Mouse (Mus musculus): ENCODE measurements at regions not wholly inside any gene's neighbourhood (a gene's known extent, or its start where the extent isn't known, plus 50 kb on each side); places are given as distances from the start of the nearest gene placed in this dataset.

GRCm38 (mm10) chr5:45231856-45232255 is 218.2 kb downstream of the Qdpr start:
- H3K4me1 ChIP-seq (ENCODE audit: control insufficient read depth, insufficient read depth, low read length): no peaks in the 10 kb centered on the region
- H3K27ac ChIP-seq (ENCODE audit: insufficient read depth, low read depth, low read length): no peak overlapping the region
- WGBS: 92% methylated on average over 4 of the region's 4 CpGs
- TF ChIP-seq CTCF (IDR thresholded peaks at IDR 0.05; ENCODE audit: insufficient read depth, low read depth, low read length) (no peak), POLR2A (IDR thresholded peaks at IDR 0.05; ENCODE audit: insufficient read depth, low read depth, low read length) (no peak)
- H3K4me3 ChIP-seq (ENCODE audit: insufficient read depth, low read depth, low read length): no peak overlapping the region

- TF ChIP-seq CTCF (IDR thresholded peaks at IDR 0.05; ENCODE audit: insufficient read depth, low read depth, low read length) (no peak), POLR2A (IDR thresholded peaks at IDR 0.05; ENCODE audit: insufficient read depth, low read depth, low read length) (no peak)
- no peak overlapping the region for H3K27ac ChIP-seq (ENCODE audit: insufficient read depth, low read depth, low read length)
- WGBS: 26% methylated on average over 1 of the region's 1 CpGs
These were observed 219.9 kb downstream of the Qdpr start for GRCm38 (mm10) chr5:45230097-45230496.

GRCm38 (mm10) chr5:45229477-45229876 is 220.6 kb downstream of the Qdpr start:
- TF ChIP-seq CTCF (IDR thresholded peaks at IDR 0.05; ENCODE audit: insufficient read depth, low read depth, low read length) (no peak), POLR2A (IDR thresholded peaks at IDR 0.05; ENCODE audit: insufficient read depth, low read depth, low read length) (no peak)
- H3K27ac ChIP-seq (ENCODE audit: insufficient read depth, low read depth, low read length): no peak overlapping the region
- WGBS: 76% methylated on average over 3 of the region's 3 CpGs
- H3K4me1 ChIP-seq (ENCODE audit: control insufficient read depth, insufficient read depth, low read length): no peaks in the 10 kb centered on the region
- no peak overlapping the region for H3K4me3 ChIP-seq (ENCODE audit: insufficient read depth, low read depth, low read length)

More at GRCm38 (mm10) chr5:45230097-45230496, 219.9 kb downstream of the Qdpr start:
- no peak overlapping the region for H3K4me3 ChIP-seq (ENCODE audit: insufficient read depth, low read depth, low read length)
- H3K4me1 ChIP-seq (ENCODE audit: control insufficient read depth, insufficient read depth, low read length): no peaks in the 10 kb centered on the region

- TF ChIP-seq POLR2A (IDR thresholded peaks at IDR 0.05; ENCODE audit: insufficient read depth, low read depth, low read length) (no peak), CTCF (IDR thresholded peaks at IDR 0.05; ENCODE audit: insufficient read depth, low read depth, low read length) (no peak)
- 58% methylated on average over 6 of the region's 6 CpGs for WGBS
- H3K4me1 ChIP-seq (ENCODE audit: control insufficient read depth, insufficient read depth, low read length): no peaks in the 10 kb centered on the region
- H3K4me3 ChIP-seq (ENCODE audit: insufficient read depth, low read depth, low read length): no peak overlapping the region
- no peak overlapping the region for H3K27ac ChIP-seq (ENCODE audit: insufficient read depth, low read depth, low read length)
These were observed 221.7 kb downstream of the Qdpr start for GRCm38 (mm10) chr5:45228226-45228927.

GRCm38 (mm10) chr5:45220272-45220916 is 229.6 kb downstream of the Qdpr start:
- no peak overlapping the region for H3K27ac ChIP-seq (ENCODE audit: insufficient read depth, low read depth, low read length)
- TF ChIP-seq CTCF (IDR thresholded peaks at IDR 0.05; ENCODE audit: insufficient read depth, low read depth, low read length) (no peak), POLR2A (IDR thresholded peaks at IDR 0.05; ENCODE audit: insufficient read depth, low read depth, low read length) (no peak)

GRCm38 (mm10) chr5:45219558-45219957 is 230.5 kb downstream of the Qdpr start:
- H3K4me1 ChIP-seq (ENCODE audit: control insufficient read depth, insufficient read depth, low read length): no peaks in the 10 kb centered on the region
- TF ChIP-seq CTCF (IDR thresholded peaks at IDR 0.05; ENCODE audit: insufficient read depth, low read depth, low read length): no peak
- TF ChIP-seq POLR2A (IDR thresholded peaks at IDR 0.05; ENCODE audit: insufficient read depth, low read depth, low read length): no peak
- no peak overlapping the region for H3K4me3 ChIP-seq (ENCODE audit: insufficient read depth, low read depth, low read length)
- 76% methylated on average over 1 of the region's 1 CpGs for WGBS
- H3K27ac ChIP-seq (ENCODE audit: insufficient read depth, low read depth, low read length): no peak overlapping the region

More at GRCm38 (mm10) chr5:45220272-45220916, 229.6 kb downstream of the Qdpr start:
- 37% methylated on average over 6 of the region's 6 CpGs for WGBS
- Histone ChIP-seq H3K4me1 (ENCODE audit: control insufficient read depth, insufficient read depth, low read length) (no peaks in the 10 kb centered on the region), H3K4me3 (ENCODE audit: insufficient read depth, low read depth, low read length) (no peak overlapping the region)

- TF ChIP-seq POLR2A (IDR thresholded peaks at IDR 0.05; ENCODE audit: insufficient read depth, low read depth, low read length): no peak
- no peak for TF ChIP-seq CTCF (IDR thresholded peaks at IDR 0.05; ENCODE audit: insufficient read depth, low read depth, low read length)
- WGBS: 73% methylated on average over 3 of the region's 3 CpGs
These were observed 230.9 kb downstream of the Qdpr start for GRCm38 (mm10) chr5:45219101-45219500.

GRCm38 (mm10) chr5:45214475-45214874 is 235.6 kb downstream of the Qdpr start:
- no peaks in the 10 kb centered on the region for H3K4me1 ChIP-seq (ENCODE audit: control insufficient read depth, insufficient read depth, low read length)
- no peak for TF ChIP-seq POLR2A (IDR thresholded peaks at IDR 0.05; ENCODE audit: insufficient read depth, low read depth, low read length)
- no peak for TF ChIP-seq CTCF (IDR thresholded peaks at IDR 0.05; ENCODE audit: insufficient read depth, low read depth, low read length)
- H3K4me3 ChIP-seq (ENCODE audit: insufficient read depth, low read depth, low read length): no peak overlapping the region
- H3K27ac ChIP-seq (ENCODE audit: insufficient read depth, low read depth, low read length): no peak overlapping the region

More at GRCm38 (mm10) chr5:45219101-45219500, 230.9 kb downstream of the Qdpr start:
- no peaks in the 10 kb centered on the region for H3K4me1 ChIP-seq (ENCODE audit: control insufficient read depth, insufficient read depth, low read length)
- no peak overlapping the region for H3K4me3 ChIP-seq (ENCODE audit: insufficient read depth, low read depth, low read length)
- H3K27ac ChIP-seq (ENCODE audit: insufficient read depth, low read depth, low read length): no peak overlapping the region

- H3K27ac ChIP-seq (ENCODE audit: insufficient read depth, low read depth, low read length): no peak overlapping the region
- no peaks in the 10 kb centered on the region for H3K4me1 ChIP-seq (ENCODE audit: control insufficient read depth, insufficient read depth, low read length)
- H3K4me3 ChIP-seq (ENCODE audit: insufficient read depth, low read depth, low read length): no peak overlapping the region
- WGBS: 97% methylated on average over 1 of the region's 1 CpGs
- no peak for TF ChIP-seq POLR2A (IDR thresholded peaks at IDR 0.05; ENCODE audit: insufficient read depth, low read depth, low read length)
- no peak for TF ChIP-seq CTCF (IDR thresholded peaks at IDR 0.05; ENCODE audit: insufficient read depth, low read depth, low read length)
These were observed 251.6 kb downstream of the Qdpr start for GRCm38 (mm10) chr5:45198408-45198807.

Measured in olfactory bulb, adult 2 months (tissue).